Mouse (Mus musculus) kidney, adult 2 months (tissue): ENCODE measurements around the gene Tmbim1. TPM values are rescaled to one million over a fixed set of nuclear protein-coding genes. Genes with fewer than 3 reads are reported as not detected.

Experiments used
- DNase-seq: peaks from one replicate; pipeline ENCODE4 v3.0.0; 2021
- H3K27ac ChIP-seq: fragments of 200-500 bp; 2 replicates; pipeline ENCODE4 v1.5.1; 2012; ENCODE audit warnings: low read depth, low read length, control low read depth, inconsistent platforms; ENCODE audit not compliant: insufficient read depth
- H3K27me3 ChIP-seq: fragments of 200-500 bp; replicated peaks from 2 replicates; pipeline ENCODE4 v1.6.1; 2012; ENCODE audit warnings: mild to moderate bottlenecking, moderate library complexity, low read length, inconsistent platforms; ENCODE audit not compliant: control insufficient read depth, insufficient read depth
- H3K36me3 ChIP-seq: fragments of 200-500 bp; 2 replicates; pipeline ENCODE4 v1.6.1; 2012; ENCODE audit warnings: mild to moderate bottlenecking, moderate library complexity, low read length, inconsistent platforms; ENCODE audit not compliant: control insufficient read depth, insufficient read depth
- H3K4me1 ChIP-seq: fragments of 200-500 bp; 2 replicates; pipeline ENCODE4 v1.6.1; 2011; ENCODE audit warnings: low read length; ENCODE audit not compliant: control insufficient read depth, insufficient read depth
- H3K4me3 ChIP-seq: fragments of 200-500 bp; 2 replicates; pipeline ENCODE4 v1.5.1; 2011; ENCODE audit warnings: mild to moderate bottlenecking, low read depth, low read length, control low read depth; ENCODE audit not compliant: insufficient read depth
- CTCF ChIP-seq: fragments of 200-500 bp; conservative IDR thresholded peaks from 2 replicates; pipeline ENCODE4 v1.5.1; 2011; ENCODE audit warnings: low read depth, mild to moderate bottlenecking, control low read depth, low read length, moderate library complexity, mixed read lengths; ENCODE audit not compliant: insufficient read depth, insufficient read length
- POLR2A ChIP-seq: fragments of 200-500 bp; IDR thresholded peaks from one replicate; pipeline ENCODE4 v1.6.1; 2011; ENCODE audit warnings: low read depth, low read length, control low read depth
- WGBS: fragments of 180-500 bp; shearing (Covaris S2); methylation state at CpG from one replicate; pipeline ENCODE4 v1.1.7; 2018; 5-methylcytosine and 5-hydroxymethylcytosine counted together
- polyA plus RNA-seq: library from polyadenylated mRNA; depleted of rRNA; stranded (reverse); fragments of >200 nt; gene quantifications from 2 replicates; pipeline ENCODE4 v1.2.3, GENCODE M21; 2012

Gene Tmbim1
- polyA plus RNA-seq, 1 experiment, result 74.1 TPM

GRCm38 (mm10) chr1:74283686-74284463 is 21.5 kb downstream of the Tmbim1 start:
- Histone ChIP-seq H3K4me3 (peak overlapping the region; percentile 78), H3K27ac (peak overlapping the region; percentile 57; the same call in 1 of the 2 replicates), H3K36me3 (peaks cover 3% of the 10 kb centered on the region; the same call in 1 of the 2 replicates), H3K4me1 (peaks cover 3% of the 10 kb centered on the region; the same call in 1 of the 2 replicates), H3K27me3 (no peaks in the 10 kb centered on the region)
- DNase-seq, result peak; percentile 81
- WGBS, result 9% methylated on average over 15 of the region's 15 CpGs
- no peak for TF ChIP-seq POLR2A

GRCm38 (mm10) chr1:74282896-74283625 is 22.4 kb downstream of the Tmbim1 start:
- Histone ChIP-seq H3K36me3 (peaks cover 3% of the 10 kb centered on the region; the same call in 1 of the 2 replicates), H3K4me3 (no peak overlapping the region), H3K27ac (no peak overlapping the region), H3K4me1 (peaks cover 3% of the 10 kb centered on the region; the same call in 1 of the 2 replicates), H3K27me3 (no peaks in the 10 kb centered on the region)
- 84% methylated on average over 10 of the region's 10 CpGs for WGBS
- DNase-seq, result no peak
- no peak for TF ChIP-seq POLR2A
- no peak for TF ChIP-seq CTCF

- no peak overlapping the region for H3K27ac ChIP-seq
- no peak overlapping the region for H3K4me3 ChIP-seq
Observed at GRCm38 (mm10) chr1:74281886-74282285, 23.5 kb downstream of the Tmbim1 start.

GRCm38 (mm10) chr1:74281372-74281771 is 24.1 kb downstream of the Tmbim1 start:
- Histone ChIP-seq H3K27me3 (no peaks in the 10 kb centered on the region), H3K27ac (no peak overlapping the region), H3K4me3 (no peak overlapping the region), H3K4me1 (peaks cover 3% of the 10 kb centered on the region; the same call in 1 of the 2 replicates), H3K36me3 (peaks cover 3% of the 10 kb centered on the region; the same call in 1 of the 2 replicates)
- 89% methylated on average over 2 of the region's 2 CpGs for WGBS
- DNase-seq, result no peak
- TF ChIP-seq CTCF (no peak), POLR2A (no peak)

More at GRCm38 (mm10) chr1:74281886-74282285, 23.5 kb downstream of the Tmbim1 start:
- no peak for DNase-seq
- TF ChIP-seq POLR2A (no peak), CTCF (no peak)
- Histone ChIP-seq H3K36me3 (peaks cover 3% of the 10 kb centered on the region; the same call in 1 of the 2 replicates), H3K27me3 (no peaks in the 10 kb centered on the region), H3K4me1 (peaks cover 3% of the 10 kb centered on the region; the same call in 1 of the 2 replicates)
- 91% methylated on average over 8 of the region's 8 CpGs for WGBS

GRCm38 (mm10) chr1:74280591-74281325 is 24.7 kb downstream of the Tmbim1 start:
- peaks cover 3% of the 10 kb centered on the region; the same call in 1 of the 2 replicates for H3K4me1 ChIP-seq
- WGBS, result 75% methylated on average over 14 of the region's 14 CpGs
- H3K27ac ChIP-seq, result no peak overlapping the region
- DNase-seq, result peak; percentile 38
- H3K4me3 ChIP-seq, result no peak overlapping the region
- peaks cover 3% of the 10 kb centered on the region; the same call in 1 of the 2 replicates for H3K36me3 ChIP-seq
- no peaks in the 10 kb centered on the region for H3K27me3 ChIP-seq
- TF ChIP-seq POLR2A, result no peak
- TF ChIP-seq CTCF, result no peak

- peaks cover 3% of the 10 kb centered on the region; the same call in 1 of the 2 replicates for H3K4me1 ChIP-seq
- no peak overlapping the region for H3K27ac ChIP-seq
- WGBS, result 86% methylated on average over 11 of the region's 11 CpGs
- H3K36me3 ChIP-seq, result peaks cover 3% of the 10 kb centered on the region; the same call in 1 of the 2 replicates
- H3K4me3 ChIP-seq, result no peak overlapping the region
- no peak for DNase-seq
- no peaks in the 10 kb centered on the region for H3K27me3 ChIP-seq
- TF ChIP-seq POLR2A (no peak), CTCF (no peak)
Observed at GRCm38 (mm10) chr1:74278988-74279387, 26.4 kb downstream of the Tmbim1 start.

- H3K27me3 ChIP-seq, result no peaks in the 10 kb centered on the region
- DNase-seq, result no peak
- peaks cover 3% of the 10 kb centered on the region; the same call in 1 of the 2 replicates for H3K36me3 ChIP-seq
- 88% methylated on average over 10 of the region's 10 CpGs for WGBS
- H3K27ac ChIP-seq, result no peak within 1 kb of the TSS
- peaks cover under 1% of the 10 kb centered on the region; the same call in 1 of the 2 replicates for H3K4me1 ChIP-seq
- no peak within 1 kb of the TSS for H3K4me3 ChIP-seq
- TF ChIP-seq CTCF (no peak), POLR2A (no peak)
Observed at GRCm38 (mm10) chr1:74278538-74278937, 26.9 kb downstream of the Tmbim1 start, which contains the start of gene Gpbar1. Gene Gpbar1 (plus strand): TSS chr1:74278550.
